Comparison of ENCODE assay signal across 10 mouse cellular contexts in genomic region chr6:21803483-21804340, GRCm38 (mm10). TPM values are rescaled to one million over a fixed set of nuclear protein-coding genes. Genes with fewer than 3 reads are reported as not detected.
DNase-seq lines count a peak whose midpoint lies in the region; ATAC-seq and TF ChIP-seq lines count a peak whose summit lies in the region.
"Had no signal": no experiment of that assay in that cellular context is flagged by ENCODE, and none has a peak within 500 bp of the region (broad histone marks: within the 10 kb centered on the region; RNA-seq: fewer than 3 reads in every experiment).

No protein-coding gene starts in this region.

- H3K4me1 ChIP-seq in kidney, postnatal 0 days (replicated peaks; ENCODE audit: insufficient read depth, low read length), result no peaks in the 10 kb centered on the region
- H3K4me1 ChIP-seq in limb, embryonic 10.5 days, result no peaks in the 10 kb centered on the region
- no peaks in the 10 kb centered on the region for H3K4me1 ChIP-seq in midbrain, embryonic 11.5 days (ENCODE audit: control insufficient read depth, insufficient read depth, low read length)
- H3K4me1 ChIP-seq: intestine, embryonic 15.5 days; liver, embryonic 15.5 days had no signal

- WGBS in kidney, postnatal 0 days, result 53% methylated on average over 10 of the region's 10 CpGs
- 86% methylated on average over 10 of the region's 10 CpGs for WGBS in limb, embryonic 10.5 days
- WGBS in midbrain, embryonic 11.5 days, result 89% methylated on average over 10 of the region's 10 CpGs

- no peak for TF ChIP-seq CTCF in gastrocnemius, adult 2 months (IDR thresholded peaks at IDR 0.05)
- TF ChIP-seq CTCF in kidney, postnatal 0 days (IDR thresholded peaks at IDR 0.05; ENCODE audit: low read depth), result no peak

- no peaks in the 10 kb centered on the region for H3K9me3 ChIP-seq in kidney, postnatal 0 days (replicated peaks; ENCODE audit: low read length)
- no peaks in the 10 kb centered on the region for H3K9me3 ChIP-seq in limb, embryonic 10.5 days (replicated peaks)
- H3K9me3 ChIP-seq in midbrain, embryonic 11.5 days (ENCODE audit: control insufficient read depth, low read length), result no peaks in the 10 kb centered on the region
- H3K9me3 ChIP-seq: intestine, embryonic 15.5 days; liver, embryonic 15.5 days had no signal

- H3K36me3 ChIP-seq in kidney, postnatal 0 days (ENCODE audit: insufficient read depth, low read length), result no peaks in the 10 kb centered on the region
- H3K36me3 ChIP-seq in limb, embryonic 10.5 days, result peaks cover 34% of the 10 kb centered on the region
- no peaks in the 10 kb centered on the region for H3K36me3 ChIP-seq in midbrain, embryonic 11.5 days (ENCODE audit: control insufficient read depth, insufficient read depth, low read length)

- DNase-seq in gastrocnemius, adult 2 months, result no peak
- DNase-seq in gastrocnemius, postnatal 14 days, result no peak
- peak; percentile 71 for DNase-seq in kidney, postnatal 0 days (ENCODE audit: low spot score)
- DNase-seq in kidney, postnatal 36 days, result no peak
- peak; percentile 28 for DNase-seq in brain, adult 2 months (ENCODE audit: low read depth, low spot score)
- DNase-seq in limb, embryonic 10.5 days (ENCODE audit: low spot score), result no peak
- DNase-seq in Muller cell, postnatal 12 days (ENCODE audit: inconsistent ontology term), result no peak
- no peak for DNase-seq in midbrain, embryonic 11.5 days (ENCODE audit: low spot score, missing footprints)

- no peak overlapping the region for H3K9ac ChIP-seq in kidney, postnatal 0 days (ENCODE audit: low read depth, low read length)
- no peak overlapping the region for H3K9ac ChIP-seq in midbrain, embryonic 11.5 days (ENCODE audit: low read length)
- H3K9ac ChIP-seq: intestine, embryonic 15.5 days; liver, embryonic 15.5 days had no signal

- no peaks in the 10 kb centered on the region for H3K27me3 ChIP-seq in kidney, postnatal 0 days (ENCODE audit: insufficient read depth, low read length)
- H3K27me3 ChIP-seq in limb, embryonic 10.5 days (ENCODE audit: low read depth, poor library complexity, severe bottlenecking), result no peaks in the 10 kb centered on the region
- H3K27me3 ChIP-seq in midbrain, embryonic 11.5 days (ENCODE audit: control insufficient read depth, insufficient read depth, low read length), result no peaks in the 10 kb centered on the region
- H3K27me3 ChIP-seq: intestine, embryonic 15.5 days; liver, embryonic 15.5 days had no signal

- intact Hi-C loops in gastrocnemius, adult 2 months (cut with DNase I), result no loop called here
- intact Hi-C loops in gastrocnemius, postnatal 14 days (cut with DNase I; ENCODE audit: low total_unique reads), result no loop called here

- H3K4me2 ChIP-seq in kidney, postnatal 0 days (ENCODE audit: low read length), result no peak overlapping the region
- H3K4me2 ChIP-seq in midbrain, embryonic 11.5 days, result no peak overlapping the region
- H3K4me2 ChIP-seq: intestine, embryonic 15.5 days; liver, embryonic 15.5 days had no signal

- no peak overlapping the region for H3K4me3 ChIP-seq in gastrocnemius, adult 2 months
- no peak overlapping the region for H3K4me3 ChIP-seq in kidney, postnatal 0 days (replicated peaks; ENCODE audit: low read depth, low read length)
- no peak overlapping the region for H3K4me3 ChIP-seq in limb, embryonic 10.5 days
- H3K4me3 ChIP-seq in midbrain, embryonic 11.5 days (ENCODE audit: low read depth, low read length), result no peak overlapping the region
- H3K4me3 ChIP-seq: intestine, embryonic 15.5 days; liver, embryonic 15.5 days had no signal

- no peak for ATAC-seq in kidney, postnatal 0 days (replicated peaks; ENCODE audit: low FRiP score, low read depth)
- no peak for ATAC-seq in midbrain, embryonic 11.5 days (ENCODE audit: low FRiP score)
- ATAC-seq: intestine, embryonic 15.5 days had no signal

- peak overlapping the region; percentile 46 for H3K27ac ChIP-seq in gastrocnemius, adult 2 months
- H3K27ac ChIP-seq in kidney, postnatal 0 days, result peak overlapping the region; percentile 36; the same call in 1 of the 2 replicates
- H3K27ac ChIP-seq in limb, embryonic 10.5 days, result peak overlapping the region; percentile 59; the same call in 1 of the 2 replicates
- no peak overlapping the region for H3K27ac ChIP-seq in midbrain, embryonic 11.5 days (ENCODE audit: low read depth, low read length)
- H3K27ac ChIP-seq: intestine, embryonic 15.5 days; liver, embryonic 15.5 days had no signal

RNA-seq across cellular contexts. Expression of gene Tspan12, which starts 48.6 kb away (rescaled TPM):
- 10 to 100 TPM in 1 of 2 experiments, 1 to 10 TPM in 1; 7.1 to 15.5 TPM for total RNA-seq in gastrocnemius, adult 2 months (2021)
- total RNA-seq in gastrocnemius, postnatal 14 days (2021), result 10 to 100 TPM; 21.2 to 25.8 TPM
- 111 and 114 TPM in 2 replicates for polyA plus RNA-seq in kidney, postnatal 0 days (2015; fragmentation: Nextera tagmentation; extraction: Ambion mirVana)
- 35.1 and 41.4 TPM in 2 replicates for polyA plus RNA-seq in limb, embryonic 10.5 days (2016; fragmentation: Nextera tagmentation; extraction: Ambion mirVana)
- polyA plus RNA-seq in midbrain, embryonic 11.5 days (2014; fragmentation: Nextera tagmentation; extraction: Ambion mirVana), result 53.2 and 64.8 TPM in 2 replicates

Comparison
In these comparisons a context has a peak if more than half of its experiments do, and no peak if none do; other contexts are left out.
1. DNase-seq: peak in kidney, postnatal 0 days (single experiment) and brain, adult 2 months (single experiment); none in gastrocnemius, adult 2 months (single experiment), gastrocnemius, postnatal 14 days (single experiment), kidney, postnatal 36 days (0 of 2), limb, embryonic 10.5 days (single experiment), Muller cell, postnatal 12 days (single experiment) and midbrain, embryonic 11.5 days (single experiment).